Mouse (Mus musculus): ENCODE data around the gene Plekhm2. TPM values are rescaled to one million over a fixed set of nuclear protein-coding genes. Genes with fewer than 3 reads are reported as not detected.

Gene Plekhm2
- polyA plus RNA-seq, 1 experiment from 2014 or later, result 3.0 TPM

GRCm38 (mm10) chr4:141623037-141623436, 41.7 kb downstream of the Plekhm2 start:
- Histone ChIP-seq H3K9ac (ENCODE audit: low read depth, low read length) (no peak overlapping the region), H3K4me1 (replicated peaks; ENCODE audit: control insufficient read depth, insufficient read depth, low read length) (peaks cover 2% of the 10 kb centered on the region; the same call in 1 of the 2 replicates), H3K36me3 (ENCODE audit: control insufficient read depth, insufficient read depth, low read length) (peaks cover 4% of the 10 kb centered on the region; the same call in 1 of the 2 replicates), H3K27me3 (ENCODE audit: control insufficient read depth, insufficient read depth, low read length) (no peaks in the 10 kb centered on the region), H3K4me3 (ENCODE audit: low read depth, low read length) (no peak overlapping the region), H3K4me2 (replicated peaks; ENCODE audit: low read depth, low read length) (no peak overlapping the region), H3K9me3 (ENCODE audit: control insufficient read depth, low read length) (no peaks in the 10 kb centered on the region), H3K27ac (ENCODE audit: low read depth, low read length) (no peak overlapping the region)
- WGBS, result 90% methylated on average over 11 of the region's 11 CpGs
- DNase-seq (ENCODE audit: low spot score), result no peak
- no peak for ATAC-seq (ENCODE audit: low FRiP score)

- no peak for DNase-seq (ENCODE audit: low spot score)
Observed at GRCm38 (mm10) chr4:141622580-141622979, 42.1 kb downstream of the Plekhm2 start.

GRCm38 (mm10) chr4:141622091-141622490, 42.6 kb downstream of the Plekhm2 start:
- H3K9me3 ChIP-seq (ENCODE audit: control insufficient read depth, low read length), result no peaks in the 10 kb centered on the region
- H3K36me3 ChIP-seq (ENCODE audit: control insufficient read depth, insufficient read depth, low read length), result no peaks in the 10 kb centered on the region
- no peak overlapping the region for H3K9ac ChIP-seq (ENCODE audit: low read depth, low read length)
- H3K4me1 ChIP-seq (replicated peaks; ENCODE audit: control insufficient read depth, insufficient read depth, low read length), result peaks cover 2% of the 10 kb centered on the region; the same call in 1 of the 2 replicates
- no peaks in the 10 kb centered on the region for H3K27me3 ChIP-seq (ENCODE audit: control insufficient read depth, insufficient read depth, low read length)
- no peak for ATAC-seq (ENCODE audit: low FRiP score)
- DNase-seq (ENCODE audit: low spot score), result no peak
- H3K4me3 ChIP-seq (ENCODE audit: low read depth, low read length), result no peak overlapping the region
- no peak overlapping the region for H3K27ac ChIP-seq (ENCODE audit: low read depth, low read length)
- H3K4me2 ChIP-seq (replicated peaks; ENCODE audit: low read depth, low read length), result no peak overlapping the region
- 83% methylated on average over 8 of the region's 8 CpGs for WGBS

More at GRCm38 (mm10) chr4:141622580-141622979, 42.1 kb downstream of the Plekhm2 start:
- no peak overlapping the region for H3K4me2 ChIP-seq (replicated peaks; ENCODE audit: low read depth, low read length)
- H3K9ac ChIP-seq (ENCODE audit: low read depth, low read length), result no peak overlapping the region
- no peak for ATAC-seq (ENCODE audit: low FRiP score)
- H3K4me3 ChIP-seq (ENCODE audit: low read depth, low read length), result no peak overlapping the region
- H3K9me3 ChIP-seq (ENCODE audit: control insufficient read depth, low read length), result no peaks in the 10 kb centered on the region
- peaks cover 2% of the 10 kb centered on the region; the same call in 1 of the 2 replicates for H3K4me1 ChIP-seq (replicated peaks; ENCODE audit: control insufficient read depth, insufficient read depth, low read length)
- H3K27me3 ChIP-seq (ENCODE audit: control insufficient read depth, insufficient read depth, low read length), result no peaks in the 10 kb centered on the region
- 79% methylated on average over 5 of the region's 5 CpGs for WGBS
- H3K27ac ChIP-seq (ENCODE audit: low read depth, low read length), result no peak overlapping the region
- peaks cover 3% of the 10 kb centered on the region; the same call in 1 of the 2 replicates for H3K36me3 ChIP-seq (ENCODE audit: control insufficient read depth, insufficient read depth, low read length)

- Histone ChIP-seq H3K9me3 (ENCODE audit: control insufficient read depth, low read length) (no peaks in the 10 kb centered on the region), H3K4me2 (replicated peaks; ENCODE audit: low read depth, low read length) (no peak overlapping the region), H3K4me3 (ENCODE audit: low read depth, low read length) (no peak overlapping the region), H3K27me3 (ENCODE audit: control insufficient read depth, insufficient read depth, low read length) (no peaks in the 10 kb centered on the region), H3K27ac (ENCODE audit: low read depth, low read length) (no peak overlapping the region), H3K36me3 (ENCODE audit: control insufficient read depth, insufficient read depth, low read length) (no peaks in the 10 kb centered on the region), H3K9ac (ENCODE audit: low read depth, low read length) (no peak overlapping the region), H3K4me1 (replicated peaks; ENCODE audit: control insufficient read depth, insufficient read depth, low read length) (peaks cover 2% of the 10 kb centered on the region; the same call in 1 of the 2 replicates)
- 83% methylated on average over 8 of the region's 8 CpGs for WGBS
- ATAC-seq (ENCODE audit: low FRiP score) (no peak), DNase-seq (ENCODE audit: low spot score) (no peak)
Observed at GRCm38 (mm10) chr4:141621297-141621696, 43.4 kb downstream of the Plekhm2 start.

GRCm38 (mm10) chr4:141619299-141619883, 45.3 kb downstream of the Plekhm2 start:
- Histone ChIP-seq H3K4me3 (ENCODE audit: low read depth, low read length) (no peak overlapping the region), H3K27ac (ENCODE audit: low read depth, low read length) (no peak overlapping the region), H3K4me2 (replicated peaks; ENCODE audit: low read depth, low read length) (no peak overlapping the region), H3K9me3 (ENCODE audit: control insufficient read depth, low read length) (no peaks in the 10 kb centered on the region), H3K9ac (ENCODE audit: low read depth, low read length) (no peak overlapping the region), H3K36me3 (ENCODE audit: control insufficient read depth, insufficient read depth, low read length) (no peaks in the 10 kb centered on the region), H3K27me3 (ENCODE audit: control insufficient read depth, insufficient read depth, low read length) (no peaks in the 10 kb centered on the region), H3K4me1 (replicated peaks; ENCODE audit: control insufficient read depth, insufficient read depth, low read length) (peaks cover 2% of the 10 kb centered on the region; the same call in 1 of the 2 replicates)
- no peak for ATAC-seq (ENCODE audit: low FRiP score)
- no peak for DNase-seq (ENCODE audit: low spot score)
- WGBS, result 88% methylated on average over 9 of the region's 9 CpGs

GRCm38 (mm10) chr4:141618565-141619243, 46.0 kb downstream of the Plekhm2 start, which contains the start of gene Tmem82:
Gene Tmem82, minus strand, starts transcription at chr4:141618633.
- WGBS, result 32% methylated on average over 19 of the region's 20 CpGs
- Histone ChIP-seq H3K36me3 (ENCODE audit: control insufficient read depth, insufficient read depth, low read length) (no peaks in the 10 kb centered on the region), H3K27ac (ENCODE audit: low read depth, low read length) (no peak within 1 kb of the TSS), H3K4me1 (replicated peaks; ENCODE audit: control insufficient read depth, insufficient read depth, low read length) (peaks cover 2% of the 10 kb centered on the region; the same call in 1 of the 2 replicates), H3K4me2 (replicated peaks; ENCODE audit: low read depth, low read length) (peak within 1 kb of the TSS; percentile 42), H3K9ac (ENCODE audit: low read depth, low read length) (no peak within 1 kb of the TSS), H3K4me3 (ENCODE audit: low read depth, low read length) (peak within 1 kb of the TSS; percentile 13), H3K27me3 (ENCODE audit: control insufficient read depth, insufficient read depth, low read length) (no peaks in the 10 kb centered on the region), H3K9me3 (ENCODE audit: control insufficient read depth, low read length) (no peaks in the 10 kb centered on the region)
- DNase-seq (ENCODE audit: low spot score) (peak; percentile 65), ATAC-seq (ENCODE audit: low FRiP score) (no peak)

- H3K27me3 ChIP-seq (ENCODE audit: control insufficient read depth, insufficient read depth, low read length), result no peaks in the 10 kb centered on the region
- 11% methylated on average over 21 of the region's 22 CpGs for WGBS
- ATAC-seq (ENCODE audit: low FRiP score), result peak; percentile 20; the same call in 1 of the 2 replicates
- peak overlapping the region; percentile 42 for H3K4me2 ChIP-seq (replicated peaks; ENCODE audit: low read depth, low read length)
- H3K36me3 ChIP-seq (ENCODE audit: control insufficient read depth, insufficient read depth, low read length), result no peaks in the 10 kb centered on the region
- H3K27ac ChIP-seq (ENCODE audit: low read depth, low read length), result no peak overlapping the region
- DNase-seq (ENCODE audit: low spot score), result peak; percentile 51
- H3K9ac ChIP-seq (ENCODE audit: low read depth, low read length), result no peak overlapping the region
- H3K4me1 ChIP-seq (replicated peaks; ENCODE audit: control insufficient read depth, insufficient read depth, low read length), result no peaks in the 10 kb centered on the region
- no peaks in the 10 kb centered on the region for H3K9me3 ChIP-seq (ENCODE audit: control insufficient read depth, low read length)
- H3K4me3 ChIP-seq (ENCODE audit: low read depth, low read length), result peak overlapping the region; percentile 13
Observed at GRCm38 (mm10) chr4:141617863-141618564, 46.7 kb downstream of the Plekhm2 start.

GRCm38 (mm10) chr4:141617299-141617698, 47.4 kb downstream of the Plekhm2 start:
- Histone ChIP-seq H3K27me3 (ENCODE audit: control insufficient read depth, insufficient read depth, low read length) (no peaks in the 10 kb centered on the region), H3K36me3 (ENCODE audit: control insufficient read depth, insufficient read depth, low read length) (no peaks in the 10 kb centered on the region), H3K4me3 (ENCODE audit: low read depth, low read length) (peak overlapping the region; percentile 13), H3K4me1 (replicated peaks; ENCODE audit: control insufficient read depth, insufficient read depth, low read length) (no peaks in the 10 kb centered on the region), H3K9ac (ENCODE audit: low read depth, low read length) (no peak overlapping the region), H3K9me3 (ENCODE audit: control insufficient read depth, low read length) (no peaks in the 10 kb centered on the region), H3K27ac (ENCODE audit: low read depth, low read length) (no peak overlapping the region), H3K4me2 (replicated peaks; ENCODE audit: low read depth, low read length) (peak overlapping the region; percentile 42)
- peak; percentile 44; the same call in 1 of the 2 replicates for ATAC-seq (ENCODE audit: low FRiP score)
- WGBS, result 4% methylated on average over 20 of the region's 20 CpGs
- peak; percentile 73 for DNase-seq (ENCODE audit: low spot score)

Data from hindbrain, embryonic 11.5 days (tissue).